Mouse (Mus musculus) testis, adult 2 months (tissue): ENCODE measurements around the gene Gin1.

Source experiments
- CTCF ChIP-seq: fragments of 200-500 bp; IDR thresholded peaks from 2 replicates; pipeline ENCODE4 v1.5.1; 2012; ENCODE audit warnings: low read depth, mild to moderate bottlenecking, inconsistent platforms, low read length, moderate library complexity; ENCODE audit not compliant: control insufficient read depth, insufficient read depth, insufficient replicate concordance
- POLR2A ChIP-seq: fragments of 200-500 bp; IDR thresholded peaks from 2 replicates; pipeline ENCODE4 v1.6.1; 2012; ENCODE audit warnings: low read depth, mild to moderate bottlenecking, inconsistent platforms, low read length, moderate library complexity; ENCODE audit not compliant: control insufficient read depth

DNA sequence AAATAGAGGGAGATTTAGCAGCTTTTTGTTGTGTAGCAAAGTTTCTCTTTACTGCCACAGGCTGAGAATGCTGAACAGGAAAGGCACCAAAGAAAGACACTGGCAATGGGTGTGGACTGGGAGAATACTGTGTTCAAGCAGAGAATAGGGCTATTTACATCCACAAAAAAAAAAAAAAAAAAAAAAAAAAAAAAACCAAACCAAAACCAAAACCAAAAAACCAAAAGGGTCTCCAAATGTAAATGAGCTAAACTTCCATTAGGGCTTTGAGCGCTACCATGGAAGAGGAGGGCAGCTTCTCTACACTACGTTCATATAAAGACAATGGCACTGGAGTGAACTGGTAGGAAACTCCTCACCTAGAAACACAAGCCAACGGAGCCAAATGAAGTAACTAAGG, 51.3 kb downstream of the Gin1 start:
- TF ChIP-seq CTCF (no peak), POLR2A (no peak)
